Mouse (Mus musculus) thymus, postnatal 4 days (tissue): ENCODE measurements around the gene Tspan15.

ENCODE experiments used
- DNase-seq: peaks from one replicate; pipeline ENCODE4 v3.0.0; 2021

The Tspan15 gene

DNA sequence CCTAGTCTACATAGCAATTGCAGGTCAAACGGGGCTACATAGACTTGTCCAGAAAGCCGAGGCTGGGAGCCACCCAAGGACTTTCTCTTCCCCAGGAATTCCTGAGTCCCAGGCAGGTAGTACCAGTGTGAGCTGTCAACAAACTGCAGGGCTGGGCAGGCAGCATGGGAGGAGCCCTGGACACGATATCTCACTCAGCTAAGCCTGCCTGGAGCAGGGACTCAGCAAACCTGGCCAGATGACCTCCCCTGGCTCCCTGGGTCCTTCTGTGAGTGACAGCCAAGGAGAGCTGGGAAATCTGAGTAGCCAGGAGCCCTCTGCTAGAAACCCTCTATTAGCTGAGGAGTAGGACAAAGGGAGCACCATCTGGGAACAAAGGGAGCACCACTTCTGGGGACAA lies 41.7 kb downstream of the Tspan15 start:
- no peak for DNase-seq

DNA sequence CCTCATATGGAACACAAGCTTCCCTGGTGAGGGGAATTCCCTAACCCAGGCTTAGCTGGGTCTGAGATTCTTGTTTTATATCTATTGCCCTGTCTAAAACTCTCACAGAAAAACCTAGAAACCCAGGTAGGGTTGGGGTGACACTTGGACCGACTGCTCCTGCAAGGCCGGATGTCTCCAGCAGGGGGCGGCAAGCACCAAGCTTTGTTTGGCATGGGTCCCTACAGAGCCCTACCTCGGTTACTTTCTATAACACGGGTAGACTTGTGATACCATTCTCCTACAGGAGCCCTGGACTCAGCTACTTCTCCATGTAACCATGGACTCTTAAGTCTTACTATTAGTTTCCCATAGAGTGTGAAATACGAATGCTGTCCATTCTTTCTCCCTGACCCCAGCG lies 44.2 kb downstream of the Tspan15 start:
- peak; percentile 95 for DNase-seq

DNA sequence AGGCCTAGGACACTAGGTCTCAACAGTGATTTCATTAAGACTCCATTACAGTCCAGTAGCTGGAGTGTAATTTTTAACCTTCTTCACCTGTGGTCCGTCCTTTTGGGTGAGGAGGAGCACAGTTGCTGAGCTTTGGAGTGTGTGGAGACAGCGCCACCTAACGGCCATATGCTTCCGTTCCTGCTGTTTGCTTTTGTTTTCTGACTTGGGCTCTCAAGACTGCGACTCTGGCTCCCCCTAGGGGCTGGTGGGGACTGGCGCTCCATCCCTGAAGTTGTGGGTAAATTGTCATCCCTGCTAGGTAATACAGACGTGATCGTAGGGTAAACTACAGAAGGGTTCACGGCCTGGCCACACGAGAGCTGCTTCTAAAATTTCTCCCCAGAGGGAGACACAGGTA lies 48.0 kb downstream of the Tspan15 start:
- peak; percentile 98 for DNase-seq

DNA sequence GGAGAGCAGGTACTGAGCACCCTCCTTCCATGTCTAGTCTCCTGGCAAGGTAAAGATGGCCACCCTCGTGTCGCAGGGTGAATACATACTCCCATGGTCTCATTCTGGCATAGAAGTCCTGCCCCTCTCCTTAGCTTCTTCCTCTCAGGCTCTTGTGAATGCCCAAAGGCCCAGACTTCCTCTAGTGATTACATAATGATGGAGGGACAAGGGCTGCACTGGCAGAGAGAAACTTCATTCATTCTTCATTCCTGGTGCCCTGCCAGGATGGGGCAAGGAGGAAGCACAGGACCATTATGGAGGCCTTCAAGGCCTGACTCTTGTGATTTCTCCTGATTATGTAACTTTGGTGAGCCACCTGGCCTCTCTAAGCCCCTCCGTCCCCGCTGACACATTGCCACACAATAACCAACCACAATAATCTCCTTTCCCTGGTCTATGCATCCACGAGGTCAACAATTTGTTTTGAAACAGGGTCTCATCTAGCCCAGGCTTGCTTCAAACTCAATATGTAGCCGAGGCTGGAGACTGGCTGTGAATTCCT lies 48.5 kb downstream of the Tspan15 start:
- no peak for DNase-seq

DNA sequence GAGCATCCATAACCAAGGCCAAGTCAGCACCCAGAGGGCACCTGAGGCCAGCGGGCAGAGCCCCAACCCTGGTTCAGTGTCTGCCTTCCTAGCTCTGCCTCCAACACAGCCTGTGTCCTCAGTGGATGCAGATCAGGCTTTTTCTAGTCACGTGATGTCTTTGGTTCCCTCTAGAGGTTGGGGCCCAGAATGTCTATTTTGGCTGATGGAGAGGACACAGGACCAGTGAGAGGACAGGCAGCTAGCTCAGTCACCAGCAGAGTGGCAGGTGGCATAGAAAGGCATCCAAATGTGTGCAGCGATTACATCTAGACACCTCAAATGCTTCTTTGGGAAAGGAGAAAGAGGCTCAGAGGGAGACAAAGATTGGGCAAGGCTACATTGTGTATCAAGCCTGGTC lies 49.4 kb downstream of the Tspan15 start:
- no peak for DNase-seq

DNA sequence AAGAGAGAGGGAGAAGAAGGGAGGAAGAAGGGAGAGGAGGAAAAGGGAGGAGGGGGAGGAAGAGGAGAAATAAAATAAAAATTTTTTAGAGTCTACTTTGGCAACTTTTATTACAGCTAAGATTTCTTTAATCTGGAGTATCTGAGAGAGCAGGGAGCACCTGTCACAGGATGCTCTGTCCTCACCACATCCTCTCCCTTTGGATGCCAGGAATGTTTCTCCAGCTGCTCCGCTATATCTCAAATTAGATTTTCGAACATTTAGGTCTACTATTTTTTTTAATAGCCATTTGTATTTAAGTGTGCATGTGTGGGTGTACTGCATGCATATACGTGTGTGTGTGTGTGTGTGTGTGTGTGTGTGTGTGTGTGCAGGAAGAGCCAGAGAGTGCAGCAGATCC lies 51.1 kb downstream of the Tspan15 start:
- no peak for DNase-seq

DNA sequence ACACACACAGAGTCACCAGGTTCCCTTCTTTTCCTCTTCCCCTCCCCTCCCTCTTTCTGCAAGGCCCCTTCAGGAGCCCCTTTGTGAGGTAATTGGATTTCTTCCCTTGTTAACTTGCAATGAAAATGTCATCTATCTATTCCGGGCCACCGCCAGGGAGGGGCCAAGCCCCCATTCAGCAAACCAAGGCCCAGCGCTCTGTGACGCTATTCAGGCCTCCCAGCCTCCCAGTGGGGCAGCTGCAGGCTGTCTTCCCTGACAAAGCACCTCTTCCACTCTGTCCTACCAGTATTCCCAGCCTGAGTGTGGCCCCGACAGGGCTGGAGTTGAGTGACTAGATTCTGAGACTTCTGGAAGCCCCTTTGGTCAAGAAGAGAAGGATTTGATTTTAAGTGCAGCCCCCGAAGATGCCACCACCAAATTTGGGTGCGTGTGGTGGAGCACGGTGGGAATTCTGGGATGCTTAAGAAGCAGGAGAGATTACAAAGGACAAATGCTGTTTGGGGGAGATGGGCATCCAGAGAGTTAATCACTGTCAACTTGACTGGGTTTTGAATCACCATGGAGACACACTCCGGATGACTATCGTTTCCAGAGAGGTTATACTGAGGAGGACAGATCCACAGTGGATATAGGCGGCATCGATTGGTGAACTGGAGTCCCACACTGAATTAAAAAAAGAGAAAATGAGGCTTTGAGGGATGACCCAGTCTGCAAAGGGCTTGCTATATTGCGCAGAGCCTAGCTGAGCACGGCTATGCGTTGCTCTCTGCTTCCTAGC lies 56.3 kb downstream of the Tspan15 start:
- no peak for DNase-seq

DNA sequence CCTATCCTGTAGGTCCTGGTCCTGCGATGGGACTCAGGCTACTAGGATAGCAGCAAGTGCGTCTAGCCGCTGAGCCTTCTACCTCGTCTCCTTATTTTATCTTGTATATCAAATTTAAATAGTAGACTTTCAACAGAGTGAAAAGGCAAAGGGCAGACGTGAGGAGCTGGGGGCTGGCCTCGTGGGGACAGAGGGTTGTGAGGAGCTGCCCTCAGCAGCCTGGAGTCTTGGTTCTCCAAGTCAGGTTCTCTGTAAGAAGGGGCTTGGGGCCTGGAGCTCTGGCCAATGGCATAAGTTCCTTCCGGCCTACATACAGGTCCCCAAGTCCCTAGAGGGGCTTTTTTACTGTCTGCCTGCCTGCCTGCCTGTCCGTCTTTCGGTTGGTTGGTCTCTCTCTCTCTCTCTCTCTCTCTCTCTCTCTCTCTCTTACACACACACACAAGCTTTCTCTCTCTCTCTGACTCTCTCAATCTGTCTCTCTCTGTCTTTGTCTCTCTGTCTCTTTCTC lies 57.1 kb downstream of the Tspan15 start:
- DNase-seq, result no peak

DNA sequence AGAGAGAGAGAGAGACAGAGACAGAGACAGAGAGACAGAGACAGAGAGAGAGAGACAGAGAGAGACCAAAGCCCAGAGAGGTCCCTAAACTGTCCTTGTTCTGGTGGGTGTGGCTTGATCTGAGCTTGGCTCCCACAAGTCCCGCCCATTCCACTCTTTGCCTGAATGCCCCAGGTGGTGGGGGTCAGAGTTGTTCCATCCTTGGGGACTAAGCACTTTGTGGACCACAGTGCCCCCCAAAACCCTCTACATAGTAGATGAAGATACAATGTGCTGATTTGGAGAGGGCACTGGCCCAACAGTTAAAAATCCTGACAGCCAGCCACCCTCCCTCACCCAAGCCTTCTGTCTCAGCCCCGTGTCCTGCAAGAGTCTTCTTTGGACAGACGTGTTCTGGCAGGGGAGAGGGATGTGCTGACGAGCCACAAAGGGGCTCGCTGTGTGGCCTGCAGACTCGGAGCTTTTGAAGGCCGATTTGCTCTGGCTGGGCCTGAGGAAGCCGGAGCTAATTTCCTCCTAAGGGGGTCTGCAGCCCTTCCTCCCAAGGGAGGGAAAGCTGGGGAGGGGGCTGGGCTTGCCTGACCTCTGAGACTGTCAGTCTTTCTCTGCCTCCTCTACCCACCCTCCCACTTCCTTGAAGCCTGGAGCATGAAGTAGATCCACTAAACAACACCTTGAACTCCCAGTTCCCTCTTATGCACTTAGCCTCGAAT lies 58.1 kb downstream of the Tspan15 start:
- no peak for DNase-seq

DNA sequence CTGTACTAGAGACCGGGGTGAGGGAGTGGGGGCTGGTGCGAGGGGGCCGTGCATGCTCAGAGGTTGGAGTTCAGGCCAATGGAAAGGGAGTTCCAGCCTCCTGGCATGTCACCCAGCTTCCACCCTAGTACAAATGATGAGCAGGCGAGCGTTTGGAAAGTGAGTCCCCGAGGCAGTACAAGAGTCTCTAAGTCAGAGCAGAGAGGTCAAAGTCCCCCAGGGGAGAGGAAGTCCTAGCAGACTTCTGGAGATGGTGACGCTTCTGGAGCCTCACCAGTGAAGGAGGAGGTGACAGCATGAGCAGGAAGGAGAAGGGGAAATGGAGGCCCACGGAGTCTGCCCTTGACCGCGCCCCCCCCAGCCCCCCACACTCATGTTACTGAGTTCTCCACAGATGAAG lies 68.6 kb downstream of the Tspan15 start:
- no peak for DNase-seq

DNA sequence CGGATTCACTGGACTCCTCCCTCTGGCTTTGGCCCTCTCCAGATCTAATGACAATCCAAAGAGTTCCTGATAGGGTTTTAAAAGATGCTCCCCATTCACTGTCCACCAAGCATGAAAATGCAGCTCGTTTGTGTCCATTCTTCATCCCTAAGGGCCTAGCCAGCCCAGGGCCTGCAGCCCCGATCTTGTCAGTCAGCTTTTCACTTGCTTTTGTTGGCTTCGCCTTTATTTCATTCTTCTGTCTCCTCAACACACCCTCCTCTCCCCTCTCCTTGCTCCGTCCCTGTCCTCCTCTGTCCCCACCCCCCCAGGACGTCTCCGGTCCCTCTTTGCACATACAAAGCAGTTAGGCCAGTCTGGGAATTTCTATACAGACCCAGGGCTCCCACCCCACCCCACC lies 81.1 kb downstream of the Tspan15 start:
- no peak for DNase-seq

DNA sequence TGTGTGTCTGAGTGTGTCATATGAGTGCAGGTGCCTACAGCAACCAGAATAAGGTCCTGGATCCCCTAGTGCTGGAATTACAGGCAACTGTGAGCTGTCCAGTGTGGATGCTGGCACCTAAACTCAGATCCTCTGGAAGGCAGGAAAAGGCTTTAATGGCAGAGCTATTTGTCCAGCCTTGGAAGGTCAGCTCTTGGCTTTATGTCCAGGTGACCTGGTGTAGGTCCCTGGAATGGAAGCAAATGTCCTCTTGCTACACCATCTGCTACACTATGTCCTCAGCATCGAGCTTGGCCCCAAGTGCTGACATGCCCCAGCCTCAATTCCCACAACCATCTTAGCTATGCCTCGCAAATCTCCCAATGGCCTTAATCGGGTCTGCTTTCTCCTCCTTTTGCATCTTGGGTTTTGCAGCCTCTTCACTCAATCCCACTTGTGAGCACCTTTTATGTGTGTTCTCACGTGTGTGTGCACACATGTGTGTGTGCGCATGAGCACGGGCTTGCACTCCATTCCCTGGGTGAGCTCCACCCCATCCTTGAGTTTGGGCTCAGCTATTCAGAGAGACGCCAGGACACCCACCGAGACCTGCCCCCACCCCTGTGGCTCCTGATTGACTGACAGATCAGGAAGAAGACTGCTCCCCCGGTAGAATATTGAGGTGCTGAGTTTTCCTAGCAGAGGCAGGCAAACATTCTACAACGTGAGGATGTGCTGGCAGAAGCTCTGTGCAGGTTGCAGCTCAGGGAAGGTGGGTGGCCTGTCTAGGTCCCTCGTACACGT lies 83.4 kb downstream of the Tspan15 start:
- DNase-seq, result no peak

DNA sequence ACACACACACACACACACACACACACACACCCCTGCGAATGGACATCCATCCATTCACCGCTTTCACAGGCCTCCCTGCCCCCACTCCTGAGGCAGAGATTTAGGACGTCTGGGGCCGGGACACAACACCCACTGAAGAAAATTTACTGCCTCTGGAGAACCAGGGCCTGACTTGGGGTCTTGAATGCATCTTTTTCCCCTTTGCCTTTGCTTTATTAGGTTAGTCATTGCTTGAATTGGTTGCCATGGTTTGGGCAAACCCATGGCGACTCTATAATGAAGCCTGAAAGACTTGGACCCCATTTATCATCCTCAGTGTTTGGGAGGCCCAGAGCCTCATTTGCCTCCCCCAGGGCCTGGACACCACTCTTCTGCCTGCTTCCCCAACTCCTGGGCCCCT lies 85.1 kb downstream of the Tspan15 start:
- no peak for DNase-seq

DNA sequence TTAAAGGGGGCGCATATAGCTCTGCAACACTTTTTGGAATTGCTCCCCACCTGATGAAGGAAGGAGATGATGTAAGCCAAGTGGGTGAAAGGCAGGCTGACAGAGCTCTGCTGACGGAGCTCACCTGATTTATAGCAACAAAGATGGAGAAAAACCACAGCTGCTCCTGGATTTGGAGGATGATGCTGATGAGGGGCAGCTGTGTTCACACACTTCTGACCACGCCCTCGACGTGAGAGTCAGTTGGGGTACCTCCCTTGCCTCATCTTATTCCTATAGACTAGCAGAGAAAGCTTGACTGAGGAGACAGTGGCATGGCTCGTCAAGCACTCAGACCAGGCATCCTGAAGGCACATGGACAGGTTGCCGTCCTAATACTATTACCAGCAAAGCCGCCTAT lies 87.2 kb downstream of the Tspan15 start, which contains the start of gene Fam241b:
Gene Fam241b (minus strand): TSS at position 101 of the 400 bp plus-strand sequence.
- no peak for DNase-seq

DNA sequence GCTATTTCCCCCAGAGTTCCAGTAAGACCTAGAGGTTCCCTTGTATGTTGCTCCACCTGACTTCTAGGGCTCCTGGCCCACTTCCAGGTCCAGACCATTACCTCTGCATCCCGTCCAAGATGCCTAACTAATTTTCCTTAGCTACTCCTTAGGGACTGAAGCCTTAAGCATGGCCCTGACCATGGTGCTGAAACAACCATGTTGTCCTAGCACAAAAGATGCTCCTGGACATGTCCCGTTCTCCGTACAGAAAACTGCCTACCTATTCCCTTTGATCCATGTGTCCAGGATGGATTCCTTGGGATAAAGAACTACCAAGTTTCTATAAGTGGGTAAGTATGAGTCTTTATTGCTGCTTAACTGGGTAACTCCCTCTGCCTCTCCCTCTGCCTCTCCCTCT lies 93.0 kb downstream of the Tspan15 start:
- no peak for DNase-seq

DNA sequence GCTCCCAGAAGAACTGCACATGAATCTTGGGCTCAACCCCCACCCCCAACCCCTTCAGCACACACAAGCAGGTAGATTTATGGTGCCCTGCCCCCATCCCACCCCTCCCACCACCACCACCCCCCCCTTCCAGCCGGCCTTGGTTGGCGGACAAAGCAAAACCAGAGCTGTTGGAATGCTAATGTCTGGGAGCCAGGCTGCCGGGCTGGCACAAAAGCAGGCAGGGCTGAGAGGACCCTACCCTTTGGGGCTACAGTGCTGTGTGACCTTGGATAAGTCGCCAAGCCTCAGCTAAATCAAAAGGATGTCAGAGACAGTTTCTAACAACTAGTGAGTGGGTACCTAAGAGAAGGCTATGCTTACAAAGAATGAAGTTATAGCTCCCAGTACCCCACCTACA lies 93.9 kb downstream of the Tspan15 start:
- DNase-seq, result no peak

DNA sequence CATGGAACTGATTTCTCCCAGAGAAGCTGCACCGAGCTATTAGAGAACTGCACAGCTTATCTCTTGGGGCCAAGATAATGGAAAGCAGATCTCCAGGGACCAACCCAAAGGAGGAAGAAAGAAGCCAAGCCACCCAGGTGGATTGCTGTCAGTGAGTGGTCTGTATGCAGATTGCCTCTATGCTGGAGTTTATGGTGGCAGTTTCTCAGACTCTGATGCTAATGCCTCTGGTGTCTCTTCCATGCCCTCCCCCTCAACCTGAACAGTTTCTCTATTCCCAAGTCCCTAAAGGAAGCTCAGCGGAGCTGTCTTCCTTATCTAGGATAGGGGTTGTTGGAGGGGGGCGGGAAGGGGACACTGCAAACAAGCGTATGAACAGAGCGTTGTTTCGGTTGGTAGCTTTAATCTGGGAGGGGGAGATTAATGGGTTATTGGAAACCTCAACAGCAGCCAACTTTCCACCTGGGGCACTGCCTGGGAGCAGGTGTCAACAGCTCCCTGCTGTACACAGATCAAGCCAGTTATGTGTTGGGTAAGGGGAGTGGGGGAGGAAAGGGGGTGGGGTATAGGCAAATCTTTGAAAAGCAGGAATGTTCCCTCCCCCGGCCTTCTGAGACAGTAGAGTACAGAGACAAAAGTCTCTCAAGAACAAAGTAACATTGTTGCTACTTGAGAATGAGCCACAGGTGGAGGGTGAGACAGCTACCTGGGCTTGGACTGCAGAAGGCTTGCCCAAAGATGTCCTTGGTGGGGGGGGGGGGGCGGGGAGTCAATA lies 95.2 kb downstream of the Tspan15 start:
- DNase-seq, result no peak
